Mouse (Mus musculus) urinary bladder, postnatal 4 days (tissue): Measurements from ENCODE around the gene Gm28557.
"Not testable (repeated sequence)": the region's sequence is repeated elsewhere in the genome, so short reads cannot be mapped to it uniquely, and the experiment has no call there.

Experiments
- DNase-seq, 2 experiments: peaks; one replicate each; pipeline ENCODE4 v3.0.0; 2021 to 2022; ENCODE audit warnings: low spot score in 2 of 2

Gene Gm28557

DNA sequence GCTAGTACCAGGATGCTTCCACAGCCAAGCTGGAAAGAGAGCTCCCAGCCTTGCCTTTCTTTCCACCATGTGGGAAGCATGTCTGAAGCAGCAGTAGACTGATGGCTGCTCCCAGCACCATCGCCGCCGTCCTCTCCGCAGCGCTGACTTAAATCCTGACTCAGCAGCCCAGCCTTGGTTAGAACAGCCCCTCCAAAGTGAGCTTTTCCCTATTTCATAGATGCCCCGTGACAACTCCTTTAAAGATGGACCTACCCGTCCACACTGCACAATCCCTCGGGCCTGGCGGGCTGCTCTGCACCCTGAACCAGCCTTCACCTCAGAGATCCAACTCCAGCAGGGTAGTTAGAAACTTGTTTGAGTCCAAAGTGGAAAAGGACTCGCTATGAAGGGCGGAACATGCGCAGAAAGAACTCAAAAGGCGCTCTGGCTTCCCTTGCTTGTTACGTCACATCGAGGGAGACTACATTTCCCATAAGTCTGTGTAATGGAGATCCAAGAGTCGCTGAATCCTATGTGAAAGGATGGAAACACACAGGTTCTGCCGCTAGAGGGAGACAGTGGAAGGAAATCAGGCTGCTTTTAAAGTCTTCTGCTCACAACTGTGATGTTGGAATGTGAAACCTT is at the start of gene Gm28557:
TSS of gene Gm28557 (minus strand) at position 411 of the 627 bp plus-strand sequence.
- peak; percentile 78 to 86 for DNase-seq

DNA sequence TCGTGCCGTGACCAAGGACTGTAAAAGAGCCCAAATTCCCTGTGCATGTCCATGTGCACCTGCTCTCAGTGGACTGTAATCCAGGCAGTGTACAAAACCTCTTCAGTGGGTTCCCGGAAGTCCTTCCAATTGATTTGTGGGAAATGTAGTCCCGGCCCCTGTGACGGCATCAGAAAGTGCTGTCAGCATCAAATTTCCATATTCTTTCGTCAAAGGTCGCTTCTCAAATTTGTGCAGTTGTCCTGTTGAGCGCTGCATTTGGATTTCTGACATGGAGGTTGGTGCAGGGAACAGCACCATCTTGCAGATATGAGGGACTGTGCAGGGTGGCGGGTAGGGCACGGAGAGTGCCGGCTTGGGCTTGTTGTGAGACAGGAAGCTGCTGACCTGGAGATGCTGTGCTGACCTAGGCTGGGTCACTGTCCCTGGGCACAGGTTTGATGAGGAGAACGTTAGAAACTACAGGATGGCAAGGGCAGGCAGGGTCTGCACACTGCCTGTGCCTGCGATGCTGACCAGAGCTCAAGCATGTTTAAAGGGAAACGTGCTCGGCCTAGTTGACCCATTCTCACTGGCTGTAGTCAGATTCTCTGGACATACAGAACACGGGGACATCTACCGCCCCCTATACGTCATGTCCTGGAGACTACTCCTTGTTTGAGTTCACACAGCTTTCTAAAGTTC is 19.8 kb upstream of the Gm28557 start:
- peak; percentile 65 to 69 for DNase-seq

DNA sequence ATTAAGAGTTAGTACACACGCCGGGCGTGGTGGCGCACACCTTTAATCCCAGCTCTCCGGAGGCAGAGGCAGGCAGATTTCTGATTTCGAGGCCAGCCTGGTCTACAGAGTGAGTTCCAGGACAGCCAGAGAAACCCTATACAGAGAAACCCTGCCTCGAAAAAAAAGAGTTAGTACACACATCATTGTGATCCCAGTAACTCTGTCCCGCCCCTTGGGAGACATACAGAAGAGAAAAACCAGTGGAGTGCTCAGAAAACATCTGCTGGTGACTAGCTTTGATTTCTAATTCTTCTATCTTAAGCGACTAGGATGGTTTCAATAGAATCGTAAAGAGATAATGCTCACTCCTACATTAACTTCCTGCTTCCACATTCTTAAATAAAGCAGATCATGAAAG is 19.1 kb upstream of the Gm28557 start:
- not testable (repeated sequence) for DNase-seq

DNA sequence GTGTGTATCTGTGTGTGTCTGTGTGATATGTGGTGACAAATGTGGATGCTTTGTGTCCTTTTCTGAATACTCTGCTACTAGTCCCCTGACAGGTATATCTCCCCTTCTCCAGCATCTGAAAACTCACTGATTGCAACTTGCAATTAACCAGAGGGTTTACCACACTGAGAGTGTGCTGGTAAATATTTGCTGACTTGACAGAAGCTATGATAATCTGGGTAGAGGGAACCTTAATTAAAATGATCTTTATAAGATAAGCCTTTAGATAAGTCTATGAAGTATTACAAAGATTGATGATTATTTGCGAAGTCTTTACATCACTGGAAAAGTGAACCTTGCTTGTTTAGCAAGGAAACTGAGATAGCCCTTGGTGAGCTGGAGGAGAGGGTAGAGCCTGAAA is 16.1 kb upstream of the Gm28557 start:
- DNase-seq: no peak

DNA sequence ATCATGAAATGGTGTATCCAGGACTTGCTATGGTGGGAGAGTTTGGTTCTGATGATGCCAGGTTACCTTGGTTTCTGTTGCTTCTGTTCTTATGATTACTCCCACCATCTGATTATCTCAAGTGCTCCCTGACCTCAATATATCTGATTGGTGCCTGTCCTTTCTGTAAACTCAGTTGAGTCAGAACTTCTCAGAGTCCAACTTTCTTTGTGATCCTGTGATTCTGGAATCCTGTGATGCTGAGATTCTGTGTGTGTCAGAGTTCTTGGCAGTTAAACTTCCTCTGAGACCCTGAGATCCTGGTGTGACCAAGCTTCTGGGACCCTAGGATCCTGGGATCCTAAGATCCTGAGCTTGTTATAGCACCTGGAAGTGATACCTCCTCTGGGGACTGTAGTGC is 13.0 kb upstream of the Gm28557 start, which contains the start of gene Zfp759:
TSS of gene Zfp759 (plus strand) at position 301 of the 400 bp plus-strand sequence.
- DNase-seq: not testable (repeated sequence)

DNA sequence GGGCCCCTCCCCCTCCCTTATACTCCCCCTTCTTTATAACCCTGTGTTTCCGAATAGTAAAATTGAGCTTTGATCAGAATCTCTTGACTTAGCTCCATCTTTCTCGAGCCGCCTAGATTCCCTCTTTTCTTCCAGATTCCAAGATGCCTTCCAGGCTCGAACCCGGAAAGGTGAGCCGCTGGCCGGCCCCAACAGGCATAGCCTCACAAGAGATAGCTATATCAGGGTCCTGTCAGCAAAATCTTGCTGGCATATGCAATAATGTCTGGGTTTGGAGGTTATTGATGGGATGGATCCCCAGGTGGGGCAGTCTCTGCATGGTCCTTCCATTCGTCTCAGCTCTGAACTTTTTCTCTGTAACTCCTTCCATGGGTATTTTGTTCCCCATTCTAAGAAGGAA is 7.8 kb upstream of the Gm28557 start, which contains the start of gene Rslcan18:
TSS of gene Rslcan18 (minus strand) at position 101 of the 400 bp plus-strand sequence.
- not testable (repeated sequence) for DNase-seq

DNA sequence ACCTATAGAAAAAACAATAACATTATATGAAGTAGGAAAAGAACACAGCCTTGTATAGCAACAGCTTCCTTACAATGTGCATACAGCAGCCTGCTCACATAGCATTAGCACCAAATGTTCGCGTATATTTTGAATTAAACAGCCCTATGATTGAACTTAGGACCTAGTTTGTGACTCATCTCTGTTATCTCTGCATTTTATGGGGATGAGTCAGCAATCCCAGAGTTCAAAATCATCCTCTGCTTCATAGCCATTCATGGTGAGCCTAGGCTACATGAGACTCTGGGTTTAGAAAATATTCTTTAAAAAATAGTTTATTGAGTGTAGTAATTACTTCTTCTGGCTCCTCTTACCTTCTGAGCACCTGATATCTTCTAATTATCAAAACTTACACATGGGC is 4.9 kb upstream of the Gm28557 start:
- no peak for DNase-seq

DNA sequence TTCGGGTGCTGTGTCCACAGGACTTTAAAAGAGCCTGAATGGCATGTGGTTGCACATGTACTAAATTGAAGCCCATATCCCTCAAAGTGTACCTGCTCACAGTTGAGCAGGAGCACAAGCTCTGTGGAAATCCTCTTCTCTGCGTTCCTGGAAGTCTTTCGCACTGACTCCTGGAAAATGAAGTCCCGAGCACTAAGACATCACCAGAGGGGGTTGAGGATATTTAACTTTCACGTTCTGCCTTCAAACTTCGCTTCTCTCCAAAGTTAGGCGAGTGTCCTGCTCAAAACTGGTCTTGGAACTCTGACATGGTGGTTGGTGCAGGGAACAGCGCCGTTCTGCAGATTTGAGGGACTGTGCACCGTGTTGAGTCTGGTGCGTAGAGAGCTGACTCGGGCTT is 3.7 kb upstream of the Gm28557 start:
- DNase-seq: no peak

DNA sequence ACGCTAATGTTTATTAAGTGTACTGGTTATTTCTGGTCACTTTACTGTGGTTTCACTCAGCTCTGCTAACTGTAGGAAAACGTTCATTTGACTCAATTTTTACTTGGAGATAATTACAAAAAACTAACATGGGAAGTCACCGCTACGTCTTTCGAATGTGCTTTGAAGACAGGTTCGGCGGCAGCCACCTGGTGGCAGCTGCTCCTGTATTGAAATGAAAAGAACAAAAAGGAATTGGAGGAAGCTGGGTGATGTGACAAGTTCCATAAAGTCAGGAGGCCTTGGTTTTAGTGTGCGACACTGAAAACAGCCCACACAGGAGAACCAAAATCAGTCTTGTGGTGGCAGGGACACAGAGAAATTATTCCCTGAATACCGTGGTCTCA is 410 bp upstream of the Gm28557 start:
- DNase-seq: no peak

DNA sequence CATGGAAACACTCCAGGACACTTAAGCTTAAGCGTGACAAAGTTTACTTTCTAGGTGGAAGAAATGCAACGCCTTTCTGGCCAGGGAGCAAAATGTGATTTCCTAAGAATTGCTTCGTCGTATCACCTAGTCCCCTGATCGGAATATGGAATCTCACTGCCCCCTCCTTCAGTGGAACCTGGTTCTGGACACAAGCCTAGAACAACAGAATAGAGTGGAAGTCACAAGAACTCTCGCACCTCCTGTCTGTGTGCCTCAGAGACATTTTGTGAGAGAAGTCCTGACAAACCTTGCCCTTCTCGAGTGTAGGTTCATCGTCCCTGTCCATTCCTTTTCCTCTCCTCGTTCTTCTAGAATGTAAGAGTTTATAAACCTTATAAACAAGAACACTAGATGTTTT is 723 bp downstream of the Gm28557 start:
- no peak for DNase-seq

DNA sequence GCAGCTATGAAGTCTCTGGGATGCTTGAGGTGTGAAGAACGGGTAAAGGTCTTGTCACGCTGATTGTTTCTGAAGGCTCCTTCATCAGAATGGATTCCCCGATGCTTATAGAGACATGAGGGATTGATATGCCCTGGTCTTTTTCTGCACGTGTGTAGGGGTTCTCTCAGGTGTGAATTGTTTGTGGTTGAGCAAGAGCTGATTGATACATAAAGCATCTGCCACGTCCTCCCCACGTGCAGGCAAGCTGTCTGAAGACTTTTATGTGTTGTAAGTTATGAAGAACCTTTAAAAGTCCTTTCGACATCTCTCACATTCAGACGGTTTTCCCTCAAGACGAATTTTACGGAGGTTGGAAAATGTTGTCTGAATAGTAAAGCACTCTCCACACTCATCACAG is 10.5 kb downstream of the Gm28557 start, which contains the start of gene Zfp708:
TSS of gene Zfp708 (minus strand) at position 101 of the 400 bp plus-strand sequence.
- no peak for DNase-seq

DNA sequence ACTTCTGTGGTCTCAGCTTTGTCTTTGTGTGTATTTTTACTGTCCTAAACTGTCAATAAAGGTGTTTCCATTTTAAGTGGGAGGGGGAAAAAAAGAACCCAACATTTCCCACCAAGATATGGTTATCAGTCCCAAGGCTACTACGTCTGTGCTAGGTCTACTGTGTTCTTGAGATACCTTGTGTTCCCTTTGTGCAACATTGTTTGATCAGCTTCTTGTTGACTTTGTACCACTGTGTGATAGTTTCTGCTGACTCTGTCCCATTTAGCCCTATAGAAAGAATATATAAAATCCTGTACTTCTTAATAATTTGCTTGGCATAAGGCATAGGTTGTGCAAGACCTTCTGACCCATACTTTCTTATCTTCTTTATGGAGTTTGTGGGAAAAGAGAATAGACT is 18.2 kb downstream of the Gm28557 start:
- DNase-seq: no peak

DNA sequence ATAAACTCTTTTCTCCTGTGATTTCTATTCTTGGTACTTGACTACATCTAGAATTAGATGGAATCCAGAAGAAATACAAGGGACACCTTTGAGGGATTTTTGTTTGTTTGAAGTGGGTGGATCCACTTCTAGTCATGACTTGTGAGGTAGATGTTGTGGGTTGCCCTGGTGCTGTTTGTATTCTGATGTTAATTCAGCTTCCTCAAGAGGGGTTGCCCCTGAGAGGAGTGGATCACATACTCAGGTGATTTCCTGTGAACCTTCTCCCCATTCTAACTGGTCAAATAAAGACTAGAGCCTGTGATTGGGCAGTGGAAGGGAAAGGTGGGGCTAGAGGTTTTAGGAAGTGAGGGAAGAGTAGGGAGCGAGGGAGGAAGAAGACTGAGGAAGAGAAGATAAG is 26.5 kb downstream of the Gm28557 start:
- DNase-seq: no peak

DNA sequence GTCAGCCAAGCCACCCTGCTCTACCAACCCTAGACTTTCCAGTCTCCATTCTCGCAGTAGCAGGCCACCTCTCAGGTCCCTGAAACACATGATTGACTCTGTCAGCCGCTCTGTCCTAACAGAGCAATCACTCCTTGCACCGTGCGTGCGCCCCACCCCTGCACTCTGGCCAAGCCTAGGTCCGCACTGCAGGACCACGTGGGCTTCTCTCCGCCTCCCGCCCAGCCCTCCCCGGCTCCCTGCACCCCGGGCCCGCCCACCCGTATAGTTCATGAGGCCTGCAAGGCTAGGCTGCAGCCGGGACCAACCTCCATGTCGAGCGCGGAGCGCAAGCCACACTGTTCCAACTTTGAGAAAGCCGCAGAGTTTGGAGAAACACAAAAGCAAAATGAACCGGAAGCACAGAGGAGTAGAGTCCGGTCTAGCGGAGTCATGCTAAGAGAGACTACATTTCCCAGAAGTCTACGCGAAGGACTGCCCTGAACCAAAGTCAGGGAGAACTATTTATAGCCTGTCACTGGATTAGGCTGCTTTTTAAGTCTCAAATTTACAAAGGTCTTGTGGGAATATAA is 27.2 kb downstream of the Gm28557 start:
- DNase-seq: peak; percentile 64 to 66

DNA sequence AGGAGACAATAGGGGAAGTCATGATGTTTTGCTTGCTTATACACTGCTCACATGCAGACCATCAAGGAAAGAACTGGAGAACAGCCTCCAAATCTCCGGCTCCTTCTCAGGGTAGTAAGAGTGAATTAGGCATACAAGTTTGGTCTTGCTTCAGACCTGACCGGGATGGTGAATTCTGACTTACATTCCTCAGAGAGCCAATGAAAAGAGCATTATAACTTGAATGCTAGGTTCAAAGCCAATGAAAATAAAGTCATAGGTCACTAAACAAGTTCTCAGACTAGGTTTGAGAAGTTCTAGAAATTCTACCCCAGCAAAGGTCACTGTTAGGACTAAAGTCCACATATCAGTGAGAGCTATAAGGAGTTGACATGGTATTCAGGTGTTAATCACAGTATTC is 31.2 kb downstream of the Gm28557 start:
- DNase-seq: no peak

DNA sequence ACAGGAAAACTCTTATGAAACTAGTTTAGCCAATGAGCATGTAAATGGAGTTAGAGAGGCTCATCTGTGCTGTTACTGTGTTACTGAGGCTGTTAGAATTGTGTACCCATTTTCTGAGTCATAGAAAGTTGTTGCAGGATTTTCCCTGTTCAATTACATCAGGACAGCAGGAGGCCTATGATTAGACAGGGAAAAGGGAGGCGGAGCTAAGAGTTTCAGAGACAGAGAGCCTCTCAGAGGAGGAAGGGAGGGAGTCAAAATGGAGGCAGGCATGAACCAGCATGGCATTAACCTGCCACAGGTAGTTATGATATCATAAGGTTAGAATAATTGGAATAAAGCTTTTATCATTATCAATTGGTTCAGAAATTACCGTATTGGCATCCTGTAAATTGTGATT is 35.6 kb downstream of the Gm28557 start:
- no peak for DNase-seq

DNA sequence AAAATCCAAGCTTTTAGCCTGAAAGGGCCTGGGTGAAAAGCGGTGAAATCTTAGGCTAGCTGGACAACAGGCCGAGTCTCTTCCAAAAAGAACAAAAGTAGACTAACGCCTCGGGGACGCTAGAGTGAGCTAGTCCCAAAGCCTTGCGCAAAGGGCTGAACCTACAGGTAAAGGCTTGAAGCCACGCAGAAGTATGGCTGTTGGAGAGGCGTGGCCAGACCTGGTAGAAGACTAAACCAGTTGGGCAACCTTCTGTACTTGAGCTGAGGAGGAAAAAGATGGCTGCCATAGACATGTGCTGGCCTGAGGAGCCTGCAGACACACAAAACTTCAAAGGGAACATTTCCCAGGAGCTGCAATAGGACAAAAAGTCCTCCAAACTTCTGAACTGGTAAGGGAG is 43.0 kb downstream of the Gm28557 start:
- DNase-seq: no peak

DNA sequence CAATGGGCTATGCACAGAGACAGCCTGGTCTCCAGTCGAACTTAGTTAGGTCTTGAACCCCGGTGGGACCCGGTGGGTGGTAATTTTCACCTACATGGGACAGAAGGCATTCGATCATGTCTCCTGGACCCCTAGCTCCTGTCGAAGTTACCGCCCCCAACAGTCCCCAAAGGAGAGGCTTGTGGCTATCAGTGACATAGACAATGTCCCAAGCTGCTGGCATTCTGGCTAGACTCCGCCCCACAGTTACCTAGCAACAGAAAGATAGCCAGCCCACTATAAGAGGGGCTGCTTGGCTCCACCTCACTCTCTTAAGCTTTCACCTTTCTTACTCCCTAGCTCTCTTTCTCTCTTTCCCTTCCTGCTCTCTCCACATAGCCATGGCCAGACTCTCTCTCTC is 46.0 kb downstream of the Gm28557 start:
- no peak for DNase-seq

DNA sequence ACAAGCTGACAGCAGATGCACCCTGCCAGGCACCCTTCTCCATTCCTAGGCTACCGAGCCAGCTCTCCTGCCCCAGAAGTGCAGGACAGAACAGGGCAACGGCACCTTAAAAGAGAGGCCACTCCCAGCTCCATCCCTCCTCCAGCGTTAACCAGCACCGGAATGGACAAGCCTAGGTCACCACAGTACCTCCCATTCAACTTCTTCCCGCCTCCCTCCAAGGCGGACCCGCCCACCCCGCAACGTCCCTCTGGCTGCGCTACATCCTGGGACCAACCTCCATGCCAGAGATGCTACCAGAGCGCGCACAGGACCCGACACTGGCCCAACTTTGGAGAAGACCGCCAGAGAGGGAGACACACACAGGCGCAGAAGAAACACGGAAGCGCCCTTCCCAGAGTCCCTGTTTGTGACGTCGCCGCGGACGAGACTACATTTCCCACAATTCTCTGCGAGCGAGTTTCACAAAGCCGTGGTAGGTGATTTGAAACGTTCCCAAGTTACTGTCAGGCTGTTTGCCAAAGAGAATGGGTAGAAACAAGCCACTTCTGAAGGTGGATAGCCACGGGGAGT is 47.5 kb downstream of the Gm28557 start, which contains the start of gene Zfp712:
TSS of gene Zfp712 (minus strand) at position 385 of the 573 bp plus-strand sequence.
- peak; percentile 80 to 85 for DNase-seq

DNA sequence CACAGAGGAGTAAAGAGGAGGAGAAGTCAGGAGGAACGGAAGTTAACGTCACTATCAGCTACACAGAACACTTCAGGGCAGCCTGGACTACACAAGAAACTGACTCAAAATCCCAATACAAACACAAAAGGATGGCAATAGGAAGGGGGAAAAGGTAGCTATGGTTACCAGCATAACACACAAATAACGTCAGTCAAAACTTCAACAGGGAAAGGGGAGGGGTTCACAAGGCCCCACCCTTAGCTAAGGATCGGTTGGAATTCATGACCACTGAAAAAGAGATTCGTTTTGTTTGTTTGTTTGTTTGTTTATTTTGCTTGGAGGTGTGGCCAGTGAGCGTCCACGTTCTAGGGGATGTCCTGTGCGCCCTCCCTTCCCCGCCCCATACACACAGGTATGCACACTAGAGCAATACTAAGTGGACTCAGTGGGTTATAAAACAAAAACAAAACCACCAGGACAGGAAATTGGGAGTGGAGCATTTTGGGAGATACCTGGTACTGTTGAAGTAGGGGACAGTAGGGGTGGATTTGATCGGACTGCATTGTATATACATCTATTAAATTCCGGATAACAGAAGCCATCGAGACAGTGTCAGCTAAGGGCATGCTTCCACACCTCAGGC is 48.1 kb downstream of the Gm28557 start:
- DNase-seq: no peak
